Mouse (Mus musculus): Measurements from ENCODE around the gene Zfp213. TPM values are rescaled to one million over a fixed set of nuclear protein-coding genes. Genes with fewer than 3 reads are reported as not detected.

The Zfp213 gene
- polyA plus RNA-seq, 1 experiment: 13.0 TPM

DNA sequence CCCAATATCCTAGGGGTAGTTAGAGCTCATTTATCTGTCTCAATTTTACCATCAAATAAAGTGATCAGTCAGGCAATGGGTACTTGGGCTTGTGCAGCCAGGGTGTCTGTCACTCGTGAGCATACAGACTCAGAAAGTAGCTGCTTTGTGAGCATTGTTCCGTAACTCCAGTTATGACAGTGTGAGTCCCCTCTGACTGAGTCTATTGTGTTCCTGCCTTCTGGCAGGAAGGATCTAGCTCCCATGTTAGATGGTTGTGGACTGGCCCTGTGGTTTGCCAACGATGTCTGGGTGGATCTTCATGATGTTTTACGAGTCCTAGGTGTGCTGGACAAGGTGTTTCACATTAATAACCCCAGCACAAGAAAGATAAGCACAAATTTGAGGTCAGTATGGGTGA lies 21.2 kb downstream of the Zfp213 start:
- H3ac ChIP-seq (ENCODE audit: control insufficient read depth, insufficient read length, low read depth): no peak overlapping the region
- H3K36me3 ChIP-seq (ENCODE audit: control insufficient read depth, insufficient read depth): no peaks in the 10 kb centered on the region
- no peaks in the 10 kb centered on the region for H3K27me3 ChIP-seq (ENCODE audit: control insufficient read depth, insufficient read depth, insufficient read length)
- no peaks in the 10 kb centered on the region for H3K79me3 ChIP-seq (ENCODE audit: low read depth)
- H3K4me3 ChIP-seq (ENCODE audit: insufficient read depth, poor library complexity, severe bottlenecking): no peak overlapping the region
- TF ChIP-seq CEBPB (IDR thresholded peaks at IDR 0.05; ENCODE audit: low read depth) (no peak), MYOD1 (IDR thresholded peaks at IDR 0.05; ENCODE audit: control insufficient read depth, insufficient read length, low read depth) (no peak), MYOG (IDR thresholded peaks at IDR 0.05; ENCODE audit: control insufficient read depth, extremely low read depth, insufficient read length) (no peak), CTCF (IDR thresholded peaks at IDR 0.05; ENCODE audit: control insufficient read depth, insufficient read depth, insufficient read length) (no peak), FOSL1 (IDR thresholded peaks at IDR 0.05; ENCODE audit: insufficient read depth, low read length, poor library complexity, severe bottlenecking) (no peak), USF1 (IDR thresholded peaks at IDR 0.05; ENCODE audit: low read depth) (no peak), MAX (IDR thresholded peaks at IDR 0.05) (no peak)
- H3K79me2 ChIP-seq (ENCODE audit: control insufficient read depth, insufficient read depth): no peaks in the 10 kb centered on the region

DNA sequence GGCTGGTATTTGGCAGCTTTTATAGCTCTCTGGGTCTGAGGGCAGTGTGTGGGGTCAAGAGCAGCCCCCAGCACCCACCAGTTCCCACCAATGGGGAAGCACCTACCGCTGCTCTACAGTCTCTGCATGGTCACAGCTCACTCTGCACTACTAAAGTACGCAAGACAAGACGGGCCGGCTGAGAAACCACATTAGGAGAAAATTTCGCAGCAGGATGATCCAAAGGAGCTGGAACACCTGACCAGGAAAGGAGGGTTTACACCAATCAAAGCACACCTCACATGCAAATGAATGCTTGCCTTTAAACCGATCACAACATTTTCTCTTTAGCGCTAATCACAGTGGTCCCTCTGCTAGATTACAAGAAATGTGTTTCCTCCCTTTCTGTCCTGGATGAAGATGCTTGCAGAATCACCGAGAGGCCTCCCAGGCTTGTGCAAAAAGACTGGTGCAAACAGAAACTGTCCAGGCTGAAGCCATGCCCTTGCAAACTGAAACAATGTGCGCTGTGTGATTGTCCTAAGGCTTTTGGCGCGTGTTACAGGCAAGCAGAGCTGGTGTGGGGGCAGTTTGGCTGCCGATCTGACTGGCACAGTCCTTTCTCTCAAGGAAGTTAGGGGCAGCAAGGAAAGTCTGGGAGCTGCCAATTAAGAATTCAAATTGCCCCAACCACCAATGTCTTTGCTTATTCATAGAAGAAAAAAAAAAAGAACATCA lies 21.9 kb downstream of the Zfp213 start:
- no peaks in the 10 kb centered on the region for H3K79me2 ChIP-seq (ENCODE audit: control insufficient read depth, insufficient read depth)
- H3K79me3 ChIP-seq (ENCODE audit: low read depth): no peaks in the 10 kb centered on the region
- no peak overlapping the region for H3K4me3 ChIP-seq (ENCODE audit: insufficient read depth, poor library complexity, severe bottlenecking)
- H3ac ChIP-seq (ENCODE audit: control insufficient read depth, insufficient read length, low read depth): no peak overlapping the region
- no peak for TF ChIP-seq CTCF (IDR thresholded peaks at IDR 0.05; ENCODE audit: control insufficient read depth, insufficient read depth, insufficient read length)
- TF ChIP-seq MAX (IDR thresholded peaks at IDR 0.05): no peak
- TF ChIP-seq USF1 (IDR thresholded peaks at IDR 0.05; ENCODE audit: low read depth): no peak
- TF ChIP-seq FOSL1 (IDR thresholded peaks at IDR 0.05; ENCODE audit: insufficient read depth, low read length, poor library complexity, severe bottlenecking): no peak
- TF ChIP-seq MYOG (IDR thresholded peaks at IDR 0.05; ENCODE audit: control insufficient read depth, extremely low read depth, insufficient read length): no peak
- H3K27me3 ChIP-seq (ENCODE audit: control insufficient read depth, insufficient read depth, insufficient read length): no peaks in the 10 kb centered on the region
- no peaks in the 10 kb centered on the region for H3K36me3 ChIP-seq (ENCODE audit: control insufficient read depth, insufficient read depth)

DNA sequence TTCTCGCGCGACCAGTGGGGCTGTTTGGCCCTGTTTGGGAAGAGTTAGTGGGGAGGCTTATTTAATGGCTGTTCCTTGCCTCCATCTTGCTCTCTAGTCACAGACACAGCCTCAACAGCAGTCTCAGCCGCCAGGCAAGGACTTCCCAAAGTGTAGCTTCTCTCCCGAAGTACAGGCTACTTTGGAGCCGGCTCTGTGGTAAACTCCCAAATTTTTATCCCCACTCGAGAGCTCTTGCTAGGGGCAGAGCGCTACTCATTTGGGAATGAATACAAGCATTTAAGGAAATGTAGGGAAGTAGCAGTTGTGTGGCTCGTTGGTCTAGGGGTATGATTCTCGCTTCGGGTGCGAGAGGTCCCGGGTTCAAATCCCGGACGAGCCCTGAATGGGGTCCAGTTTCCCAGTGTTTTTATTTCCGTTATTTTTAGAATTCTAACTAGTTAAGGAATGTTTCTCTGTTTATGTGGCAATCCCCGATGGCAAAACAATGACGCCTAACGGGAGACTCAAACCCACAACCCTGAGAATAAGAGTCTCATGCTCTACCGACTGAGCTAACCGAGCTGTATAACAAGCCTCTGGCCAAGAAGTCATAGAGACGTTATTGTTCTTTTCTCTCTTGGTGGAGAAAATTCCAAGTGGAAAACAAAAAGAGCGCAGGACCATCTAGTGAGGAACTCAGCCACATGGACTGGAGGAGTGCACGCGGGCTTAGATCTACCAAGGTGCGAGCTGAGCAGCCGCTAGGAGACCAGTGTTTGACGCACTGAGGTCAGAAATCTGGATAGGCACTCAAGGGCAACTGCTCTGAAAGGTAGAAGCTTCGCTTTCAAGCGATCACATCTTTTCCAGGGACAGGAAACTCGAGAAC lies 23.2 kb downstream of the Zfp213 start:
- Histone ChIP-seq H3ac (ENCODE audit: control insufficient read depth, insufficient read length, low read depth) (no peak overlapping the region), H3K36me3 (ENCODE audit: control insufficient read depth, insufficient read depth) (no peaks in the 10 kb centered on the region), H3K27me3 (ENCODE audit: control insufficient read depth, insufficient read depth, insufficient read length) (no peaks in the 10 kb centered on the region), H3K4me3 (ENCODE audit: insufficient read depth, poor library complexity, severe bottlenecking) (no peak overlapping the region), H3K79me3 (ENCODE audit: low read depth) (no peaks in the 10 kb centered on the region), H3K79me2 (ENCODE audit: control insufficient read depth, insufficient read depth) (no peaks in the 10 kb centered on the region)
- TF ChIP-seq CEBPB (IDR thresholded peaks at IDR 0.05; ENCODE audit: low read depth): peak; percentile 60
- no peak for TF ChIP-seq USF1 (IDR thresholded peaks at IDR 0.05; ENCODE audit: low read depth)
- TF ChIP-seq MYOG (IDR thresholded peaks at IDR 0.05; ENCODE audit: control insufficient read depth, extremely low read depth, insufficient read length): no peak
- TF ChIP-seq CTCF (IDR thresholded peaks at IDR 0.05; ENCODE audit: control insufficient read depth, insufficient read depth, insufficient read length): no peak
- TF ChIP-seq MAX (IDR thresholded peaks at IDR 0.05): no peak

DNA sequence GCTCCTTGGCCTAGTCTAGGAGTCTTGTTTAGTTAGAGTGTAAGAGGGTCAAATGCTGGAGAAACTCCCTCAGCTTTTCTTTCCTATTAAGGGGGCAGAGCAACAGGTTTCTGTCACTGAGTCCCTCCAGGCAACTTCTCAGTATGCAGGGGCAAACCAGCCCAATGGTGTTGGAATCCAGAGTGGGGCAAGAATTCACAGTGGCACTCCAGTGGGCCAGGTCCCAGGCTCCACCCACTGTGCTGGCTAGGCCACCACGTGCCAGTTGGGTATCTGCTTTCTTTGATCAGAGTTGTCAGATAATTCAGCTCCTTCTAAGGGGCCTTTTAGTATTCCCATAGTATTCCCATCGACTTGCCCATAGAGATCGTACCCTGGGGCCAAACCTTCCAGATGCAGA lies 23.9 kb downstream of the Zfp213 start:
- H3K79me3 ChIP-seq (ENCODE audit: low read depth): no peaks in the 10 kb centered on the region
- TF ChIP-seq MAX (IDR thresholded peaks at IDR 0.05) (no peak), CTCF (IDR thresholded peaks at IDR 0.05; ENCODE audit: control insufficient read depth, insufficient read depth, insufficient read length) (no peak), MYOD1 (IDR thresholded peaks at IDR 0.05; ENCODE audit: control insufficient read depth, insufficient read length, low read depth) (no peak)
- no peaks in the 10 kb centered on the region for H3K27me3 ChIP-seq (ENCODE audit: control insufficient read depth, insufficient read depth, insufficient read length)
- no peak overlapping the region for H3K4me3 ChIP-seq (ENCODE audit: insufficient read depth, poor library complexity, severe bottlenecking)
- no peaks in the 10 kb centered on the region for H3K79me2 ChIP-seq (ENCODE audit: control insufficient read depth, insufficient read depth)
- no peak overlapping the region for H3ac ChIP-seq (ENCODE audit: control insufficient read depth, insufficient read length, low read depth)
- H3K36me3 ChIP-seq (ENCODE audit: control insufficient read depth, insufficient read depth): no peaks in the 10 kb centered on the region

DNA sequence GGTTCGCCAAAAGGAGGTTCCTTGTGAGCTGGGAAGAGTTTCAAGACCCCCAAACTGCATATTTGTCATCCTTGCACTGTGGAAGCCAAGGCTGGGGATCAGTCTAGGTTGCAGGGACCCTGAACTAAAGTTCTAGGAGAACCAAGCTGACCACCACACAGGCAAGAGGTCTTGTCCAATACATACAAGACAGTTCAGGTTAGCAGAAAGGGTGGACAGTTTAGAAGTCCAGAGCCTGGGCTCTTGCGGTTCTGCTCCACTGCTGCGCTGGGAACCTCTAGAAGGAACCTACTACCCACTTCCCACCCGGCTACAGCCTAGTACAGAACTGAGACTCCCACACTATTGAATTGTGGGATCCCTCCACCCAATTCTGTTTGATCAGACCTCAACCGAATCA lies 24.4 kb downstream of the Zfp213 start:
- no peaks in the 10 kb centered on the region for H3K36me3 ChIP-seq (ENCODE audit: control insufficient read depth, insufficient read depth)
- no peaks in the 10 kb centered on the region for H3K27me3 ChIP-seq (ENCODE audit: control insufficient read depth, insufficient read depth, insufficient read length)
- no peaks in the 10 kb centered on the region for H3K79me2 ChIP-seq (ENCODE audit: control insufficient read depth, insufficient read depth)
- TF ChIP-seq FOSL1 (IDR thresholded peaks at IDR 0.05; ENCODE audit: insufficient read depth, low read length, poor library complexity, severe bottlenecking) (no peak), MAX (IDR thresholded peaks at IDR 0.05) (no peak), MYOG (IDR thresholded peaks at IDR 0.05; ENCODE audit: control insufficient read depth, extremely low read depth, insufficient read length) (no peak), MYOD1 (IDR thresholded peaks at IDR 0.05; ENCODE audit: control insufficient read depth, insufficient read length, low read depth) (no peak), USF1 (IDR thresholded peaks at IDR 0.05; ENCODE audit: low read depth) (no peak), CTCF (IDR thresholded peaks at IDR 0.05; ENCODE audit: control insufficient read depth, insufficient read depth, insufficient read length) (no peak), CEBPB (IDR thresholded peaks at IDR 0.05; ENCODE audit: low read depth) (no peak)
- H3K4me3 ChIP-seq (ENCODE audit: insufficient read depth, poor library complexity, severe bottlenecking): no peak overlapping the region
- no peak overlapping the region for H3ac ChIP-seq (ENCODE audit: control insufficient read depth, insufficient read length, low read depth)
- H3K79me3 ChIP-seq (ENCODE audit: low read depth): no peaks in the 10 kb centered on the region
